Mouse (Mus musculus): ENCODE results near the gene Lbx2.

DNA sequence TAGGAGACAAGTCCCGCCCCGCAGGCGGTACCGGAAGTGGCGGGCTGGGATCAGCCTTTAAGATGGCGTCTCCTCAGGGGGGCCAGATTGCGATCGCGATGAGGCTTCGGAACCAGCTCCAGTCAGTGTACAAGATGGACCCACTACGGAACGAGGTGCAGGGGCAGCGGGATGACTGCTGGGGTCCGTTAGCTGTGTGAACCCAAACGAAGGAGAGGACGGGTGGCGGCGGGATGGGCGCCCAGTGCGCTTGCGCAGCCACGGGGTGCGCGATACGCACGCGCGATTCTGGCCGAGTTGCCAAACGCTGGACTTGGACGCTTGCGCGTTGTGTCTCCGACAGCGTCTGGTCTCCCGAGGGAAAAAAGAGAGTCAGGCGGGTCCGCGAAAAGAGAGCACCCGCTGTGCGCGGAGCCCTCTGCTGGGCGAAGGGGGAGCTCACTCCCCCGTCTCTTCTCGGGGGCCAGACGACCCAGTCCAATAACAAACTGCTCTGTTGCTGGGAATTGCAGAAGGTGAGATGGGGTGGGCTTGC lies 7.8 kb upstream of the Lbx2 start:
- TF ChIP-seq POLR2A (IDR thresholded peaks at IDR 0.05; ENCODE audit: borderline replicate concordance, insufficient read depth, low read length) (peak; percentile 64; the same call in 1 of the 2 replicates), CTCF (IDR thresholded peaks at IDR 0.05; ENCODE audit: borderline replicate concordance, insufficient read depth, low read depth, low read length) (no peak)
